Mouse (Mus musculus) lung, postnatal 36 days (tissue): ENCODE results near the gene Glp2r.
A peak's percentile ranks its signal among the peaks of the same experiment; 100 is the strongest.

Experiments used
- DNase-seq: peaks from one replicate; pipeline ENCODE4 v3.0.0; 2022; ENCODE audit warnings: mixed read lengths

The Glp2r gene

DNA sequence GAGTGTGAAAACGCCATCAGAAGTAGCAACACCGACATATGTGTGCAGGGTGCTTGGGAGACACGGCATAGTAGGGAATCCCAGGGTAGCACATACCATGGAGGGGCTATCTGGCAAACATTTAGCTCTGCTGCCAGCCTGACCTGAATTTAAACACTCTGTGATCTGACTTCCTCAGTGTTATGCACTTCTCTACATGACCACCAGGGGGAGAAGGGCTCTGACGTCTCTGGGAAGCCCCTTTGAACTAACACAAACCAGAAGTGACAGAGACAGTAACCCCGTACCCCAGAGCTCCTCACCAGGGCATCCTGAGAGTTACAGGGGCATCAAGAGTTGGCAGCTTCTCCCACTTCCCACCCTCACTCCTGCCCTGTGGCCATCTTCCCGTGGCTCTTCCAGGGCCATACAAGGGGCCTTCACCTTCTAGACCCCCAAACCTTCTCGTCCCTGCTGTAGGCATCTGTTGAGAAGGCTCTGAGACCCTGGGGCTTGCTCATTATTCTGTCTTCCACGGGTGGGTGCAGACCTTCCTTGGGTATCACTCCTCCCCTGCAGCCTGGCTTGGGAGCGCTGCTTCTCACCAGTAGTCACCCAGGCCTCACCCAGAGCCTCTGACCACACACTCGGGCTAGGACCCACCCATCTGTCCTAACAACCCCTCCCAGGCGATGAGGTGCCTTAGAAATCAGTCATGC lies 113.1 kb downstream of the Glp2r start:
- peak; percentile 64 for DNase-seq

DNA sequence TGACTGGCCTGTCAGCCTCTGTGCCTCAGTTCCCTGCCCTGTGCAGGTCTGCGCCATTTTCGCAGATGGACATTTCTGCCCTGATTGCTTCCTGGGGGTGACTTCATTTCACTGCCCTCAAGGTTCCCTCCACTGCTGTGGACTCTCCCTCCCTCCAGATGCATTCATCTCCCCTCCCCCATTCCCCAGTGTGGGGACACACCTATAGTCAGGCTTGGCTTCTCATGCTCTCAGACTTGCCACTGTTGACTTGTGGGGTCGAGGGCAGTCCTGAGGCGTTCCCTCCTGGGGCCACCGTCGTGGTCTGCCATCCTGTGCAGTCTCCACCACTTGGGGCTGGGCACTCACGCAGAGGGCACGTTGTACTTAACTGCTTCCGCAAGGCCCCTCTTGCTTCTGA lies 114.1 kb downstream of the Glp2r start:
- no peak for DNase-seq

DNA sequence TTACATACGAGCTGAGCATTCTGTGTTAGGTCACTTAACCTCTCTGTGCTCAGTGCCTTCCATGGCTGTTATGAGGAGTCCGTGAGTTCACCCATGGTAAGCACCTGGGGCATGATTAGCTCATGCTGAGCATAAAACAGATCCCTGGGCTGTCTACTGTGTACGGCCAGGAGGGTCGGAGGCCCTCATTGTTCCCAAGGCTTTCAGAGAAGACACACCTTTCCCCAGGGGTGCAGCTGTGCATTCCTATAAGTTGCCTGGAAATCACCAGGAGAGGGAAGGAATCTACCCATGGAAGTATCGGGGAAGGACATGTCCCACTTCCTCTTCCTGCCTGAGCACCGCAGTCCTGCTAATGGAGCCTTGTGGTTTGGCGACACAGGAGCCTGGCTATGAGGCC lies 114.6 kb downstream of the Glp2r start:
- no peak for DNase-seq

DNA sequence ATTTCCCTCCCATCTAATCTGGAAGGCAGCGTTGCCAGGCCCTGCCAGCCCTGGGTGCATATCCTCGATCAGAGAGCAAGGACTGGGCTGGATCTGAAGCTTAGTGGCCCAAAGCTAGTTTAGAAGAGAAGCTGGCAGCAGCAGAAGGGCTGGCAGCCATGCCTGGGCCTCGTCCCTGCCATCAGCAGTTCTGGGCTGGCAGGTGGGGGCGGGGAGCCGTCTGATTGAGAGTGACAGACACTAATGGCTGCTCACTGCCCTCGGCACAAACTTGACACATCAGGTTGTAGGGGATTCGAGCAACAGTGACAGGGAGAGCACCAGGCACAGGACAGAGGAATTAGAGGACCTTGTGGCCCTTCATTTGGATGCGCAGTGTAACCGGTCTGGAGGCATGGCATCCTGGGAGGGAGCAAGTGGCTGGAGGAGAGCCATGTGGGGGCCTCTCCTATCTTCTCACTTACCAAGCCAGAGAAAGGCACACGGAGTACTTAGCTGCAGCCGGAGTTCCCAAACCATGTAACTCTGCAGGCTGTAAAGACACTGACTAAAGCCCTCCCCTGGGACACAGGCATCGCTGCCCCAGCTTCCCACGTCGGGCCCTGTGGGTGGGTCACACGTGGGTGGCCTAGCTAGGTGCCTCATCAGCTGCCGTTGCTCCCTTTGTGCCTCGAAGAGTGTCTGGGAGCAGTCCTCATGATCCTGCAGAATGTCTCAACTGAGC lies 115.6 kb downstream of the Glp2r start:
- no peak for DNase-seq

DNA sequence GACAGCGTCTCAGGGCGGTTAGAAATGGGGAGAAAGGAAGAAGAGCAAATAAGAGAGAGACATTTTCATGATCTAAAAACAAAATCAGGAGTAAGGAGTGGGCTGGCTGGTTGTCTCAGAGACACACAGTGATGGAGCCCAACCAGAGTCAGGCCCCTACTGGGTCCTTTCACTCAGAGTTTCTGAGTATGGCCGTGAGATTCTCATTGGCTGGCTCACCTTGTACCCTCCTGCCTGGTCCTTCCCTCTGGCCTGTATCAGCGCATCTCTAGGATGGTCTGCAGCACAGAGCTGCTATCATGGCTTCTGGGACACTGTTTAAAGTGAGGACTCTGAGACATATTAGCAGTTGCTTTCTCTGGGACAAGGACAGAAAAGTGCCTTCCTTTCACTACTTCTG lies 116.4 kb downstream of the Glp2r start:
- DNase-seq, result no peak

DNA sequence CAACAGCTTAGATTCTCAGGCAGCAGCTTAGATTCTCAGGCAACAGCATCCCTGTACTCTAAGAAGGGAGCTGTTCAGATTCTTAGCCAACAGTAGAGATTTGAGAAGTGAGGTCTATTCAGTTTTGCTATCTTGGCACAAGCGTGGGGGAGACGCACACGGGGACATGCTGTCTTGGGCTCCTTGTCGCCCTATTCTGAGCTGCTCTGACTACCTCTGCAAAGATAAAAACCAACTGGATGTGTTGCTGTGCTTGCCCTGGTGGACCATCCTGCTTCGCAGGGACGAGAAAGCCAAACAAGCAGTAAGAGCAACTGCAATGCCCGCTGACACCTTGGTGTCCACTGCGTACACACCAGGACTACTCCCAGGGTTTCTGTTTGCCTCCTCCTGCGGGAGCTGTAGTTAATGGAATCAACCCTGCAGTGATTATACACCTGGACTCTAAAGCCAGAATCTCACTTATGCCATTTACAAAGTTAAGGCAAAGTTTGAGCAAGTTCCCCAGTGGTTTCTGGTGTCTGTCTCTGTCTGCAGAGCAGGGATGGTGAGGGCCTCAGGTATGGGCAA lies 117.3 kb downstream of the Glp2r start:
- no peak for DNase-seq

DNA sequence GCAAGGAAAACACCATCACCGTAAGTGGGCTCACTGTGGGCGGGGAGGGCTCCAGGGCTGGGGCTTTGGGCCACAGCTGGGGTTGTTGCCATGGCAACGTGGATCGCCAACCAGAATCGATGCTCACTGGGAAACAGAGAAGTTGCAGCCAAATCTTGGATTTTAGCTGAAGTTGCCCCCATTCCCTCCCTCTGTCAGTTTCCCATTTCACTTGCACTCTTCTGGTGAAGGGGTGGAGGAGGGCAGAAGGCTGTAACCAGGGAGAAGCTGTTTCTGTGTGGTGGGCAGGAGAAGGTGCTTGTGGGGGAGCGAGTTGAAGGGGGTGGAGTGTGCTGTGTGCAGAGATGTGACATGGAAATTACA lies 118.1 kb downstream of the Glp2r start:
- no peak for DNase-seq

DNA sequence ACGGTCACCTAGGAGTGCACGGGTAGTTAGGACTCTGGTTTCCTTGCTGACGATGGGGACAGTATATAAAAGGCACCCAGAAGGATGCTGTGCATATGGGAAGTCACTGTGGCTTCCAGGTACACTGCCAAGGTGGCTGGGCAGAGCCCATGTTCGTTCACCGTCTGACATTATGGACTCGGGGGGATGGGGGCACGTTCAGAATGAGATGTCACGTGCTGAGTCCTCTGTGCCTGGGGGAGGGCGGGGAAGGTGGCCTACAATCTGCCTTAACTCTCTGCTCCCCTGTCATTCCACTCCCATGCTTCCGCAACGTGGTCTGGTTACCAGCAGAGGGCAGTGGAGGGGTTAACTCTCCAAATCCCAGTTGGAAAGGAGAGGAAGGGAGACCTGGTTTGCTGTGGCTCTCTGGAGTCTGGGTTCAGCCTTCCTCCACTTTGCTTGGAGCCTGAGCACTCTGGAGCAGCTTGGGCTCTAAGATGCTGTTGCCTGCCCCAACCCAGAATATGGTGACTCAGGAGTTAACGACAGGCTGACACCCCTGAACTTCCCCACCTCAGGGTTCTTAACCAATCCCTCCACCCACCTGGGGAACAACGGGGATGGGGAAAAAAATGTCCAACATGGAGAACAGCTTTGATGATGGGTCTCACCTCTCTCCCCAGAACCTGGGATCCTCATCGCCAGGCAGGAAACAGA lies 118.6 kb downstream of the Glp2r start:
- no peak for DNase-seq

DNA sequence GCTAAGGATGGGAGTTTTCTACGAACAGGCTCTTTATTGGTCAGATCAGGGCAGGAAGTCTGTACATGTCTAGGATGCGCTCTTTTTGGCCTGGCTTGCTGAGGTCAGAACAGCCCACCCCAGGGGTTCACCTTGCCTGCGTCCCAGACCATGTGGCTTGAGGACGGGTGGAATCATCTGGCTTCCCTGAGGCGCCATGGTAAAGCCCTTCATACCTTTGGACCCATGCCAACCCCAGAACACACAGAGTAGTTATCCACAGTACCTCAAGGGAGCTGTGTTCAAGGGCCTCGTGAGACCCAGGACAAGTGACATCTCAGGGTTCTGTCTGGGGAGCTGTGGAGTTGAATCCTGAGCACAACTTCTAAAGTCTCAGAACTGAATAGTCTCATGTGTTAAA lies 119.2 kb downstream of the Glp2r start:
- no peak for DNase-seq

DNA sequence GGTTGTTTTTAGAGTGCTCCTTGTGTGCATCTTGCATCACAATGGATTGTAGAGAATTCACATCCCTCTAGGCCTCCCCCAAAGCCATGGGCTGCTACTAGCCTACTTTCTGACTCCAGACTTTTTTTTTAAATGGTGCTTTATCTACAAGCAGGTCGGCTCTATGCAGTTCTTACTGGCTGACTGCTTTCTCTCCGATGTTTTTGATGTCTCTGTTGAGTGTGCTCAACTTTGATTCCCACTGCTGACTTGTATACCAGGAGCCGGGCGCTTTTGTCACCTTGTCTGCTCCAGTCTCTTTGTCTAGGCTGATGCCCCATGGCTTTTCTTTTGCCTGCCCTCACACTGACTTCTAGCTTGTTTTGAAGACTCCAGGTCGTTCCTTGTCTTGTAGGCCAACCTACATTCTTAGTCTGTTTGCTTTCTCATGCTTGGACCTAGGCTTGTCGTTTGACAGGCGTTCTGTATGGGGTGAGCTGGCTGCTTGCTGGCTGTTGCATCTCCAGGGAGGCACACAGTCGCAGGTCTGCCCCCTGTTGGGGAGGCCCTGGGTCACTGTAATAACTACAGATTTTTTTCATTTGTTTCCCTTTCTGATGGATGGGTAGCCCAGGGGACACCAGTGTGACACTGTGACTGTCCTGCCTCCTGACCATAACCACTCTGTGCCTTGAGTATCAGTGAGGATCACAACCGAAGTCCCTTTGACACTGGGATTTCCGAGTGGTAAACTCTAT lies 120.8 kb downstream of the Glp2r start:
- DNase-seq, result peak; percentile 8

DNA sequence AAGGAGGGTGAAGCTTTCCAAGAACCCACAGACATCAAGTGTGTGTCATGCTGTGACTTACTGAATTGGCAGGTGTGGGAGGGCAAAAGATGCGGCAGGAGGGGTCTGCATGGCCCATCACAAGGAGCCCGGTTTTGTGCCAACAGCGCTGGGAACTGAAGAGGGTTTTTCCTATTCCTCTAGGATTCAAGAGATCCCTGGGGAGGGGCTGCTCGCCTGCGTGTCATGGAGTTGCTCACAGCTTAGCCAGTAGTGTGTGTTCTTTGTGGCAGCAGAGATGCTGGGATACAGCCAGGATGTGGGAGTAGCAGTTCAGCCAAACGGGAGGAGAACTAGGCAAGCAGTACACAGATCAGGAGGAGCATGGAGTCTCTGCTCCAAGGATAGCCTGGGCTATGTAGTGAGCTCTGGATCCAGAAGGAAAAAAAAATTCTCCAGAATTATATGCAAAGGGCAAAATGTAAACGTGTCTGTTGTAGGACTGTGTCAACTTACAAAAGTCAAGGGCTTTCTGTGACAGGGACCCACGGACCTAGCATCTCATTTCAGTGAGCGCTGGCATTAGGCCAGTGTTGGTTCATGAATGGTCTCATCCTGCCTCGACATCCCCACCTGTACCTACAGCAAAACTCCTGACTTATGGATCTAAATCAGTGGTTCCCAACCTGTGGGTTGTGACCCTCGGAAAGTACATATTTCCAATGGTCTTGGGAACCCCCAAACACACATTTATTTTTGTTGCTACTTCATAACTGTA lies 122.1 kb downstream of the Glp2r start:
- DNase-seq, result no peak

DNA sequence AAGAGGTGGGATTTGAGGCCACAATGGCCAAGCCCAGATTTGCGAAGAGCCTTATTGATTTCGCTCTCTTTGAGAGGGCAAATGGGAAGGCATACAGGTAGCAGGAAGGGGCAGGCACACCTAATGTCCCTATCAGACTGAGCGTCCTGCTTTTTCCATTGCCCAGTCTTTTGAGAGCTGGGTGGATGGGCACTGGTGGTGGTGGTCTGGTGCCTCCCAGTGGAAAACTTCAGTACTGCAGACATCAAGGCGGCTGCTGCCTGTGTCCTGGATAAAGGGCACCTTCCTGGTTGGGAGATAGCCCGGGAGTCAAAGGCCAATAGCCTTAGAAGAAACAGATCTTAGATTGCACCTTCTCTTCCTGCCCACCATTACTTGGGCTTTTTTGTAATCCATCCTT lies 123.2 kb downstream of the Glp2r start:
- peak; percentile 87 for DNase-seq

DNA sequence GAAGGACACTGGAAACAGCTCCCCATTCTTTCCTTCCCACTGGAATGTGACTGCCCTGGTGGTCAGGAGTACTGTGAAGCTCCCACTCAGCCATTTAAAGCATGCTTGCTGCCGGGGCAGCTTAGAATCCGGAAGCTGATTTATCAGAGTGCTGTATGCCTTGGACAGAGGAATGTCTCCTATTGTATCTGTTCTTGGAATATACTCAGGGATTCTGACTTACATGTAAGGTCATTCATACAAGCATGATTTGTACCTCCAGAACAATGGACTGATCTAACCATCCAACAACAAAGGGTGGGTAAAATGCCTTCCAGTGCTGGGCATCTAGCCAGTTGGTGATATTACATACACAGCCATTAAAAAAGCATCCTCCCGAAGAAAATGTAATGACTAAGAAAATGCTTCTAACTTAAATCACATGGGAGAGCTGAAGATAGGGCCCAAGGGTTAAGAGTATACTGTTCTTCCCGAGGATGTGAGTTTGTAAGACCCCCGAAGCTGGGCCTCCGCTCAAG lies 126.3 kb downstream of the Glp2r start:
- DNase-seq, result no peak

DNA sequence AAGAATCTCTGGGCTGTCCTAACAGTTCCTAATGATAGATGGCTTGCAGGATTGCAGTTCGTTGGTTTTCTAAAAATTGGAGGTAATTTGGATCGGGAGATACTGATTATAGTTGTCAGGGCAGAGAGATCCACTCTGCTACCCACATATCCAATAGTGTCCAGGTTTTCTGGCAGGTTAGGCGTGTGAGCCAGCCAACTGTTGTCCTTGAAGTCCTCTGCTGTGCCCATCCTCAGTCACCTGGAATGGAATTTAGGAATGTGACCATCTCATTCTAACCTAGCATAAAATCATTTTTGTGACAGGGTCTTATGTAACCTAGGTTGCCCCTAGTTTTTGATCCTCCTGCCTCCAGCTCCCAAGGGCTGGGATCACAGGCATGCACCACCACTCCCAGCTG lies 127.5 kb downstream of the Glp2r start:
- no peak for DNase-seq

DNA sequence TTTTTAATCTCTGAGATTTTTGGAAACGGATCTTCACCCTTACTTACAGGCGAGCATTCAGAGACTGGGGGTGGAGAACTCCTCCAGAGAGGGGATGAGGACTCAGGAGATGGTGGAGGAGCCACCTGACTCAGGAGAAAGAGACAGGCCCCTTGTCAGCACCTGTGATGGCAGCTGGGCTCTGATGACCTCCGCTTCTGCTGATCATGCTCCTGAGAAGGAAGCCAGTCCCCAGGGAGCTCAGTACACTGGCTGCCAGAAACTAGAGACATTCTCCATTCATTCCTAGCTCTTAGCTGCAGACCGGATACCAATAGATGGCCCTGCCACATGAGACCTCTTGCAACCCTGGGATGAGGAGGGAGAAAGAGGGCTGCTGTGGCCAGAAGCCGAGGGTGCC lies 128.1 kb downstream of the Glp2r start:
- no peak for DNase-seq

DNA sequence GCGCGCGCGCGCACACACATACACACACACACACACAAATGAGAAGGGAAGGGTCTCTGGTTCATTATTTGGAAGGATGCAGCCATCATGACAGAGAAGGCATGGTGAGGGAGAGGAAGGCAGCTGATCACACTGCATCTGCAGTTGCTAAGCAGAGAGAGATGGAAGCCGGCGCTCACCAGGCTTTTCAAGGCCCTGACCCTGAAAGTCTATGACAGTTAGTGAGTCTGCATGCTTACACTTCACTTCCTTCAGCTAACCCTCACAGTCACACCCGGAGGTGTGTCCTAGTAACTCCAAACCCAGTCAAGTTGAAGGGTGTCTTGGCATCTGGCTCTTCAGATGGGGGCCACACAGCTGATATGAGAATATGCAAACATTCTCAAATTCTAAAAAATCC lies 128.5 kb downstream of the Glp2r start:
- DNase-seq, result no peak

DNA sequence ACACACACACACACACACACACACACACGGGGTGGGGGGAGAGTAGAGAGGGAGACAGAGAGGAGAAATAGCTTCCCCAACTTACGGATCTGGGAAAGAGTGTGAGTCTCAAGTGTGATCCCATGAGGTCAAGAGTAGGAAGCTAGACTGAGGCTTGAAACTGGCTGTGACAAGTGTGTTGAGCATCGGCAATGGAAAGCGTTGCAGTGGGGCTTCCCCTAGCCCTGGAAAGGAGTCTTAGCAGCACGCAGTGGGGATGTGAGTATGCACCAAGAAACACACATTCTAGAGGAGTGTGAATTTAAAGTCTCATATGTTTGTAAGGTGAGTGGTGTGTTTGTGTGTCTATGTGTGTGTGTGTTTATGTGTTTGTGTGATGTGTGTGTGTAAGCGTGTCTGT lies 130.7 kb downstream of the Glp2r start:
- no peak for DNase-seq

DNA sequence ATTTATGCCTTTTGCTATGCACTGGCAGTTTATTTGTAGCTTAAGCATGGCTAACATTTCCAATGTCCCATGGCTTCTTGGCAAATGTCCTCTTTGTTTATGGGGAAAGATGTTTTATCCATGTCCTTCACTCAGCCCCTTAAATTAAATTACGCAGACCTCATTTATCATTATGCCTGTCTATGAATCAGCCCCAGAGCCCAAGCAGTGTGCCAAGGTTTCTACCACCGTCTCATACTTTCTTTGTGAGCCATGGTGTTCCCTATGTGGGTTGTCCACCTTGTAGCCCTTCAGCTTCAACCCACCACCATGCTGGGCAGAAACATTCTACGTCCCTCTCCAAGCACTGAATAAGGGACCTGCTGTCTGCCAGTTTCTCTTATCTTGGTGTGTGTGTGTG lies 132.6 kb downstream of the Glp2r start:
- no peak for DNase-seq

DNA sequence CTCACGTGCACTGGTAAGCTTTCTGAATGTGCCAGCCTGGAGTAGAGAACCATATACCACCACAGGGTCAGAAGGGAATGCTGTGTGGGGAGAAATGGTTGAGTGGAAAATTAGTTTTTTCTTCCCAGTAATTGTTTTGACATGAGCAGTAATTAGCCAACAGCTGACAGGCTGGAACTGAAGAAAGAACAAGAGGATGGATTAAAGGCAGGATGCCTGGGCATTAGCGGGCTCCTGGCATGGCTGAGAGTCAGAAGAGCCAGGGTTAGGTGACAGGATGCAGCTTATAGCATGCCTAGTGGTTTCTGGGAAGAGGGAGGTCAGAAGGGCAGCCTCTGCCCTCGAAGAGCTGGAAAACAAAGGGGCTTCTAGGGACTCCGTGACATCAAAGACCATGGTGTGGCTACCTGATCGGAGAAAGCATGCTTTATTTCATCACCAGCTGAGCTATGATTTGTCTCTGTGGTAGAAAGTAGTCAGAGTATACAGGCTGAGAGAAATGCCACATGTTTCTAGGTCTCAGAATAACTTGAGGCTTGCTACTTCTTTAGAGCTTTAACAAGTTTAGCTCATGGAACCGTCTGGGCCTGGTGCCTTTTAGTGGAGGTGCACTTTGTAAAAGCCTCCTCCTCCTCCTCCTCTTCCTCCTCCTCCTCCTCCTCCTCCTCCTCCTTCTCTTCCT lies 133.9 kb downstream of the Glp2r start:
- no peak for DNase-seq

DNA sequence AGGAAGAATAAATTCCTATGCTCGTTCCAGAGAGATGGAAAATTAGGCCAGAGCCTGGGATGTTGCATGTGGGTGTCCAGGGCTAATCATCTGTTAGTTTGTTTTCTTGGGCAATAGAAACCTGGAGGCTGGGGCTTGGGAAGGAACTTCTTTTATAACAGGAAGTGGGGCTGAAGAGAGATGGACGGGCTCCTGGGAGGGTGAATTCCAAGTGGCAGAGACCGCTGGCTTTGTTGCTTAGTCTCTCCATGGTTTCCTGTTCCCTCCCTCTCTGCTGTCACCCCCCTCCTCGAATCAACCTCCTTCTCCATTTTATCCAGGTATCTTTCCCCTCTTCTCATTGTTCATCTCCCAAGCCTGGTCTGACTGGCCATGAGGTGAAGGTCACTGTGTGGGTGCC lies 134.8 kb downstream of the Glp2r start:
- DNase-seq, result peak; percentile 17

DNA sequence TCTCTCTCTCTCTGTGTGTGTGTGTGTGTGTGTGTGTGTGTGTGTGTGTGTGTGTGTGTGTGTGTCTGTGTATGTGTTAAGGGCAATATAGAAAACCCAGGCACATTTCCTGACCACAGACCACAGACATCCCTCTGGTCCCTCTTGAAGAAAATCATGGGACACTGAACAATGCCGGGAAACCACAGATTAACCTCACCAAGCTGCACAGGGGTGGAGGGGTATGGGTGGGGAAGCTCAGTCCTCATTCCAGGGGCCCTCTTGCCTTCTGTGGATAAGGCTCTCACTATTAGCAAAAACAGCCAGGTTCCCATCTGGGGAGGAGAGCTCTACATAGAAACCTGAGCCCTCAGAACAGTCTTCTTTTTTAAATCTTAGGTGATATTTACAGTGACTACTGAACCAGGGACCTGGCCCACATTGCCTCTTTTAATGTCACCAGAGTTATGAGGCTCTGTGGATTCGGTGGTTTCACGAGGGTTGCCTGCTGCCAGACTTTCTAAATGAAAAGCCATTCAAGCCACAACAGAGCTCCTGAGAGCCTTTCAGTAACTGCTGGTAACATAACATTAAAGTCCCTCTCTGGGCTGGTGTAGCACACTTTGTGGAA lies 137.2 kb downstream of the Glp2r start:
- no peak for DNase-seq
